Mouse (Mus musculus) macrophage (primary cell): ENCODE measurements at regions not wholly inside any gene's neighbourhood (a gene's known extent, or its start where the extent isn't known, plus 50 kb on each side); places are given as distances from the start of the nearest gene placed in this dataset.

ENCODE experiments used
- H3K27ac ChIP-seq: fragments of 350-480 bp; formaldehyde crosslinking; 2 replicates; pipeline ENCODE4 v1.9.0; 2021
- H3K36me3 ChIP-seq: fragments of 350-480 bp; formaldehyde crosslinking; 2 replicates; pipeline ENCODE4 v1.9.0; 2021; ENCODE audit errors: inconsistent target
- H3K4me3 ChIP-seq: fragments of 350-480 bp; formaldehyde crosslinking; 2 replicates; pipeline ENCODE4 v1.9.0; 2021; ENCODE audit errors: inconsistent target
- H3K79me2 ChIP-seq: fragments of 350-480 bp; formaldehyde crosslinking; 2 replicates; pipeline ENCODE4 v1.9.0; 2021; ENCODE audit errors: inconsistent target
- WGBS: methylation state at CpG from one replicate; pipeline ENCODE4 v1.1.7; 2026; ENCODE audit warnings: inconsistent platforms; ENCODE audit not compliant: missing documents; 5-methylcytosine and 5-hydroxymethylcytosine counted together

- WGBS = 92% methylated on average over 12 of the region's 12 CpGs
- Histone ChIP-seq H3K79me2 (no peaks in the 10 kb centered on the region), H3K27ac (no peak overlapping the region), H3K36me3 (no peaks in the 10 kb centered on the region), H3K4me3 (no peak overlapping the region)
These were observed 308.7 kb downstream of the Ankrd50 start for GRCm38 (mm10) chr3:38175946-38176345.

- Histone ChIP-seq H3K79me2 (no peaks in the 10 kb centered on the region), H3K27ac (no peak overlapping the region), H3K4me3 (no peak overlapping the region), H3K36me3 (no peaks in the 10 kb centered on the region)
- 19% methylated on average over 8 of the region's 8 CpGs for WGBS
These were observed 309.8 kb downstream of the Ankrd50 start for GRCm38 (mm10) chr3:38174735-38175280.

- H3K27ac ChIP-seq = no peak overlapping the region
- H3K36me3 ChIP-seq = no peaks in the 10 kb centered on the region
- H3K4me3 ChIP-seq = no peak overlapping the region
- H3K79me2 ChIP-seq = no peaks in the 10 kb centered on the region
- 100% methylated on average over 1 of the region's 1 CpGs for WGBS
These were observed 332.2 kb downstream of the Ankrd50 start for GRCm38 (mm10) chr3:38152408-38152807.

- Histone ChIP-seq H3K27ac (no peak overlapping the region), H3K79me2 (no peaks in the 10 kb centered on the region), H3K4me3 (no peak overlapping the region), H3K36me3 (no peaks in the 10 kb centered on the region)
- 92% methylated on average over 6 of the region's 6 CpGs for WGBS
These were observed 332.8 kb downstream of the Ankrd50 start for GRCm38 (mm10) chr3:38151821-38152220.

- Histone ChIP-seq H3K79me2 (no peaks in the 10 kb centered on the region), H3K27ac (no peak overlapping the region), H3K36me3 (no peaks in the 10 kb centered on the region), H3K4me3 (no peak overlapping the region)
- WGBS = 100% methylated on average over 2 of the region's 2 CpGs
These were observed 338.0 kb downstream of the Ankrd50 start for GRCm38 (mm10) chr3:38146663-38147062.

GRCm38 (mm10) chr3:38145444-38145843 lies 339.2 kb downstream of the Ankrd50 start:
- Histone ChIP-seq H3K4me3 (no peak overlapping the region), H3K79me2 (no peaks in the 10 kb centered on the region), H3K27ac (no peak overlapping the region), H3K36me3 (no peaks in the 10 kb centered on the region)
- WGBS = 85% methylated on average over 2 of the region's 2 CpGs

GRCm38 (mm10) chr3:38144650-38145049 lies 340.0 kb downstream of the Ankrd50 start:
- no peak overlapping the region for H3K4me3 ChIP-seq
- H3K27ac ChIP-seq = no peak overlapping the region
- H3K79me2 ChIP-seq = no peaks in the 10 kb centered on the region
- no peaks in the 10 kb centered on the region for H3K36me3 ChIP-seq

GRCm38 (mm10) chr3:38143147-38143883 lies 341.3 kb downstream of the Ankrd50 start:
- H3K27ac ChIP-seq = no peak overlapping the region
- no peak overlapping the region for H3K4me3 ChIP-seq
- H3K79me2 ChIP-seq = no peaks in the 10 kb centered on the region
- 43% methylated on average over 11 of the region's 11 CpGs for WGBS
- H3K36me3 ChIP-seq = no peaks in the 10 kb centered on the region

- Histone ChIP-seq H3K4me3 (no peak overlapping the region), H3K79me2 (no peaks in the 10 kb centered on the region), H3K27ac (no peak overlapping the region), H3K36me3 (no peaks in the 10 kb centered on the region)
- 96% methylated on average over 4 of the region's 4 CpGs for WGBS
These were observed 345.3 kb downstream of the Ankrd50 start for GRCm38 (mm10) chr3:38139387-38139786.

- Histone ChIP-seq H3K4me3 (no peak overlapping the region), H3K27ac (no peak overlapping the region), H3K79me2 (no peaks in the 10 kb centered on the region), H3K36me3 (no peaks in the 10 kb centered on the region)
- 35% methylated on average over 5 of the region's 5 CpGs for WGBS
These were observed 346.6 kb downstream of the Ankrd50 start for GRCm38 (mm10) chr3:38138014-38138413.

GRCm38 (mm10) chr3:38135808-38136214 lies 348.8 kb downstream of the Ankrd50 start:
- no peak overlapping the region for H3K4me3 ChIP-seq
- H3K27ac ChIP-seq = no peak overlapping the region
- WGBS = 91% methylated on average over 10 of the region's 10 CpGs
- H3K79me2 ChIP-seq = no peaks in the 10 kb centered on the region
- no peaks in the 10 kb centered on the region for H3K36me3 ChIP-seq

- H3K79me2 ChIP-seq = no peaks in the 10 kb centered on the region
- WGBS = 83% methylated on average over 4 of the region's 4 CpGs
- H3K36me3 ChIP-seq = no peaks in the 10 kb centered on the region
These were observed 350.2 kb downstream of the Ankrd50 start for GRCm38 (mm10) chr3:38134425-38134824.

GRCm38 (mm10) chr3:38131887-38132220 lies 352.8 kb downstream of the Ankrd50 start:
- no peaks in the 10 kb centered on the region for H3K36me3 ChIP-seq
- WGBS = 97% methylated on average over 3 of the region's 3 CpGs
- H3K79me2 ChIP-seq = no peaks in the 10 kb centered on the region
- H3K4me3 ChIP-seq = no peak overlapping the region
- H3K27ac ChIP-seq = no peak overlapping the region

More at GRCm38 (mm10) chr3:38134425-38134824, 350.2 kb downstream of the Ankrd50 start:
- Histone ChIP-seq H3K27ac (no peak overlapping the region), H3K4me3 (no peak overlapping the region)

GRCm38 (mm10) chr3:38131176-38131886 lies 353.3 kb downstream of the Ankrd50 start:
- H3K36me3 ChIP-seq = no peaks in the 10 kb centered on the region
- no peak overlapping the region for H3K4me3 ChIP-seq
- H3K79me2 ChIP-seq = no peaks in the 10 kb centered on the region
- WGBS = 96% methylated on average over 12 of the region's 12 CpGs
- H3K27ac ChIP-seq = no peak overlapping the region

- Histone ChIP-seq H3K4me3 (no peak overlapping the region), H3K36me3 (no peaks in the 10 kb centered on the region), H3K79me2 (no peaks in the 10 kb centered on the region), H3K27ac (no peak overlapping the region)
- WGBS = 0% methylated on average over 1 of the region's 1 CpGs
These were observed 354.6 kb downstream of the Ankrd50 start for GRCm38 (mm10) chr3:38130088-38130487.
